Mouse (Mus musculus): ENCODE measurements at regions not wholly inside any gene's neighbourhood (a gene's known extent, or its start where the extent isn't known, plus 50 kb on each side); places are given as distances from the start of the nearest gene placed in this dataset.

GRCm38 (mm10) chr13:51912477-51912876, 66.0 kb downstream of the Gadd45g start:
- peaks cover 25% of the 10 kb centered on the region for H3K27me3 ChIP-seq (ENCODE audit: control insufficient read depth, insufficient read depth, low read length)
- 80% methylated on average over 5 of the region's 5 CpGs for WGBS
- DNase-seq (ENCODE audit: low spot score) (no peak), ATAC-seq (ENCODE audit: low FRiP score) (no peak)
- no peak overlapping the region for H3K9ac ChIP-seq (ENCODE audit: low read depth, low read length)
- H3K27ac ChIP-seq (ENCODE audit: low read depth, low read length): no peak overlapping the region
- H3K36me3 ChIP-seq (ENCODE audit: control insufficient read depth, insufficient read depth, low read length): no peaks in the 10 kb centered on the region
- H3K9me3 ChIP-seq (ENCODE audit: control insufficient read depth, low read length): no peaks in the 10 kb centered on the region
- no peak overlapping the region for H3K4me3 ChIP-seq (ENCODE audit: low read depth, low read length)
- no peak overlapping the region for H3K4me2 ChIP-seq (replicated peaks; ENCODE audit: low read depth, low read length)
- H3K4me1 ChIP-seq (replicated peaks; ENCODE audit: control insufficient read depth, insufficient read depth, low read length): peaks cover 2% of the 10 kb centered on the region

- 97% methylated on average over 3 of the region's 3 CpGs for WGBS
- DNase-seq (ENCODE audit: low spot score) (no peak), ATAC-seq (ENCODE audit: low FRiP score) (no peak)
- H3K9ac ChIP-seq (ENCODE audit: low read depth, low read length): no peak overlapping the region
- H3K4me1 ChIP-seq (replicated peaks; ENCODE audit: control insufficient read depth, insufficient read depth, low read length): peaks cover 6% of the 10 kb centered on the region
- H3K4me2 ChIP-seq (replicated peaks; ENCODE audit: low read depth, low read length): no peak overlapping the region
- no peaks in the 10 kb centered on the region for H3K36me3 ChIP-seq (ENCODE audit: control insufficient read depth, insufficient read depth, low read length)
- H3K27me3 ChIP-seq (ENCODE audit: control insufficient read depth, insufficient read depth, low read length): peaks cover 28% of the 10 kb centered on the region
- H3K27ac ChIP-seq (ENCODE audit: low read depth, low read length): no peak overlapping the region
- no peaks in the 10 kb centered on the region for H3K9me3 ChIP-seq (ENCODE audit: control insufficient read depth, low read length)
- H3K4me3 ChIP-seq (ENCODE audit: low read depth, low read length): no peak overlapping the region
Measured at GRCm38 (mm10) chr13:51912994-51913393, 66.5 kb downstream of the Gadd45g start.

GRCm38 (mm10) chr13:51916666-51917240, 70.3 kb downstream of the Gadd45g start:
- H3K4me3 ChIP-seq (ENCODE audit: low read depth, low read length): no peak overlapping the region
- ATAC-seq (ENCODE audit: low FRiP score): no peak
- H3K9ac ChIP-seq (ENCODE audit: low read depth, low read length): no peak overlapping the region
- WGBS: 35% methylated on average over 15 of the region's 15 CpGs
- peak; percentile 25 for DNase-seq (ENCODE audit: low spot score)
- H3K4me2 ChIP-seq (replicated peaks; ENCODE audit: low read depth, low read length): no peak overlapping the region
- no peak overlapping the region for H3K27ac ChIP-seq (ENCODE audit: low read depth, low read length)
- H3K4me1 ChIP-seq (replicated peaks; ENCODE audit: control insufficient read depth, insufficient read depth, low read length): peaks cover 33% of the 10 kb centered on the region
- H3K27me3 ChIP-seq (ENCODE audit: control insufficient read depth, insufficient read depth, low read length): peaks cover 28% of the 10 kb centered on the region
- H3K9me3 ChIP-seq (ENCODE audit: control insufficient read depth, low read length): no peaks in the 10 kb centered on the region
- H3K36me3 ChIP-seq (ENCODE audit: control insufficient read depth, insufficient read depth, low read length): no peaks in the 10 kb centered on the region

- Histone ChIP-seq H3K4me2 (replicated peaks; ENCODE audit: low read depth, low read length) (no peak overlapping the region), H3K4me1 (replicated peaks; ENCODE audit: control insufficient read depth, insufficient read depth, low read length) (peaks cover 34% of the 10 kb centered on the region), H3K9ac (ENCODE audit: low read depth, low read length) (no peak overlapping the region), H3K4me3 (ENCODE audit: low read depth, low read length) (no peak overlapping the region), H3K27ac (ENCODE audit: low read depth, low read length) (peak overlapping the region; percentile 81), H3K9me3 (ENCODE audit: control insufficient read depth, low read length) (no peaks in the 10 kb centered on the region), H3K27me3 (ENCODE audit: control insufficient read depth, insufficient read depth, low read length) (peaks cover 30% of the 10 kb centered on the region), H3K36me3 (ENCODE audit: control insufficient read depth, insufficient read depth, low read length) (no peaks in the 10 kb centered on the region)
- 33% methylated on average over 7 of the region's 7 CpGs for WGBS
- DNase-seq (ENCODE audit: low spot score): peak; percentile 65
- ATAC-seq (ENCODE audit: low FRiP score): peak; percentile 21
Measured at GRCm38 (mm10) chr13:51917658-51918057, 71.2 kb downstream of the Gadd45g start.

- Histone ChIP-seq H3K4me1 (replicated peaks; ENCODE audit: control insufficient read depth, insufficient read depth, low read length) (peaks cover 34% of the 10 kb centered on the region), H3K9ac (ENCODE audit: low read depth, low read length) (no peak overlapping the region), H3K9me3 (ENCODE audit: control insufficient read depth, low read length) (no peaks in the 10 kb centered on the region), H3K36me3 (ENCODE audit: control insufficient read depth, insufficient read depth, low read length) (no peaks in the 10 kb centered on the region), H3K4me3 (ENCODE audit: low read depth, low read length) (no peak overlapping the region), H3K4me2 (replicated peaks; ENCODE audit: low read depth, low read length) (no peak overlapping the region), H3K27ac (ENCODE audit: low read depth, low read length) (peak overlapping the region; percentile 81), H3K27me3 (ENCODE audit: control insufficient read depth, insufficient read depth, low read length) (peaks cover 32% of the 10 kb centered on the region)
- ATAC-seq (ENCODE audit: low FRiP score) (peak; percentile 2; the same call in 1 of the 2 replicates), DNase-seq (ENCODE audit: low spot score) (peak; percentile 52)
- WGBS: 30% methylated on average over 8 of the region's 8 CpGs
Measured at GRCm38 (mm10) chr13:51918108-51918507, 71.6 kb downstream of the Gadd45g start.

- Histone ChIP-seq H3K9ac (ENCODE audit: low read depth, low read length) (no peak overlapping the region), H3K27me3 (ENCODE audit: control insufficient read depth, insufficient read depth, low read length) (peaks cover 32% of the 10 kb centered on the region), H3K4me3 (ENCODE audit: low read depth, low read length) (no peak overlapping the region), H3K9me3 (ENCODE audit: control insufficient read depth, low read length) (no peaks in the 10 kb centered on the region), H3K27ac (ENCODE audit: low read depth, low read length) (peak overlapping the region; percentile 81), H3K4me2 (replicated peaks; ENCODE audit: low read depth, low read length) (no peak overlapping the region), H3K36me3 (ENCODE audit: control insufficient read depth, insufficient read depth, low read length) (no peaks in the 10 kb centered on the region), H3K4me1 (replicated peaks; ENCODE audit: control insufficient read depth, insufficient read depth, low read length) (peaks cover 34% of the 10 kb centered on the region)
- DNase-seq (ENCODE audit: low spot score): peak; percentile 69
- peak; percentile 28 for ATAC-seq (ENCODE audit: low FRiP score)
- WGBS: 2% methylated on average over 10 of the region's 10 CpGs
Measured at GRCm38 (mm10) chr13:51918781-51919170, 72.3 kb downstream of the Gadd45g start.

- Histone ChIP-seq H3K27ac (ENCODE audit: low read depth, low read length) (peak overlapping the region; percentile 81), H3K4me2 (replicated peaks; ENCODE audit: low read depth, low read length) (peak overlapping the region; percentile 22; the same call in 1 of the 2 replicates), H3K9ac (ENCODE audit: low read depth, low read length) (0 out of 2 replicates have a peak overlapping the region, but pooled peaks have one; percentile 28), H3K4me1 (replicated peaks; ENCODE audit: control insufficient read depth, insufficient read depth, low read length) (peaks cover 34% of the 10 kb centered on the region), H3K36me3 (ENCODE audit: control insufficient read depth, insufficient read depth, low read length) (no peaks in the 10 kb centered on the region), H3K27me3 (ENCODE audit: control insufficient read depth, insufficient read depth, low read length) (peaks cover 35% of the 10 kb centered on the region), H3K9me3 (ENCODE audit: control insufficient read depth, low read length) (no peaks in the 10 kb centered on the region), H3K4me3 (ENCODE audit: low read depth, low read length) (no peak overlapping the region)
- peak; percentile 36 for ATAC-seq (ENCODE audit: low FRiP score)
- DNase-seq (ENCODE audit: low spot score): peak; percentile 63
- WGBS: 3% methylated on average over 14 of the region's 14 CpGs
Measured at GRCm38 (mm10) chr13:51919171-51919793, 72.8 kb downstream of the Gadd45g start.

- Histone ChIP-seq H3K27ac (ENCODE audit: low read depth, low read length) (peak overlapping the region; percentile 81), H3K4me2 (replicated peaks; ENCODE audit: low read depth, low read length) (peak overlapping the region; percentile 22; the same call in 1 of the 2 replicates), H3K9me3 (ENCODE audit: control insufficient read depth, low read length) (no peaks in the 10 kb centered on the region), H3K4me3 (ENCODE audit: low read depth, low read length) (no peak overlapping the region), H3K27me3 (ENCODE audit: control insufficient read depth, insufficient read depth, low read length) (peaks cover 35% of the 10 kb centered on the region), H3K4me1 (replicated peaks; ENCODE audit: control insufficient read depth, insufficient read depth, low read length) (peaks cover 34% of the 10 kb centered on the region), H3K36me3 (ENCODE audit: control insufficient read depth, insufficient read depth, low read length) (no peaks in the 10 kb centered on the region), H3K9ac (ENCODE audit: low read depth, low read length) (0 out of 2 replicates have a peak overlapping the region, but pooled peaks have one; percentile 28)
- DNase-seq (ENCODE audit: low spot score) (peak; percentile 48), ATAC-seq (ENCODE audit: low FRiP score) (no peak)
- 10% methylated on average over 3 of the region's 3 CpGs for WGBS
Measured at GRCm38 (mm10) chr13:51919937-51920336, 73.5 kb downstream of the Gadd45g start.

All from hindbrain, embryonic 11.5 days (tissue).